Mouse (Mus musculus) liver, adult 2 months (tissue): Measurements from ENCODE around the gene Fsd1.

Source experiments
- CTCF ChIP-seq: fragments of 200-500 bp; IDR thresholded peaks from 2 replicates; pipeline ENCODE4 v1.5.1; 2011; ENCODE audit warnings: low read depth, low read length, control low read depth
- POLR2A ChIP-seq: fragments of 200-500 bp; IDR thresholded peaks from 2 replicates; pipeline ENCODE4 v1.6.1; 2011; ENCODE audit warnings: low read length, control low read depth; ENCODE audit not compliant: insufficient read depth; ENCODE audit errors: extremely low read depth

DNA sequence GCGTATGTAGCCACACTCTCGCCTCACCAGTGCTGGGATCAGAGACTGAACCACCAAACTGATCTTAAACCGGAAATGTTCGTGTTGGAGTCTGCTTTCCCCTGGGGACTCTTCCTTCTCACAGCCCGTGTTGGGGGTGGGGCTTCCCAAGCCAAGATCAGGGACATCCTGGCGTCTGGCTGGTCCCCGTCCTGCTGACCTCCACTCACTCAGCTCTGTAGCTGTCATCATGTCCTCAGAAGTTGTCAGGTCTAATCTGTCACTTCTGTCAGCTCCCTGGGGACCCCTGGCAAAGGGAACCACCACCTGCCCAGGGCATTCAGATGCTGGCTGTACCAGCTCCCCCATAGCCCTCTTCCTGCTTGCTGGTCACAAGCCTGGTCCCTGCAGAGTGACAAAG lies 18.1 kb upstream of the Fsd1 start:
- TF ChIP-seq CTCF (no peak), POLR2A (no peak)
